Mouse (Mus musculus) C2C12 (cell line): ENCODE measurements around the gene Gmpr.

ENCODE experiments used
- CTCF ChIP-seq: IDR thresholded peaks from one replicate; pipeline ENCODE4 v1.5.1; 2011; ENCODE audit not compliant: control insufficient read depth, insufficient read depth, insufficient read length
- FOSL1 ChIP-seq: IDR thresholded peaks from one replicate; pipeline ENCODE4 v1.8.0; 2011; ENCODE audit warnings: mild to moderate bottlenecking, low read length; ENCODE audit not compliant: poor library complexity, insufficient read depth, severe bottlenecking
- MAX ChIP-seq: IDR thresholded peaks from one replicate; pipeline ENCODE4 v1.6.1; 2011; ENCODE audit warnings: mild to moderate bottlenecking, control low read depth
- MYOD1 ChIP-seq: IDR thresholded peaks from one replicate; pipeline ENCODE4 v1.6.1; 2011; ENCODE audit warnings: low read depth; ENCODE audit not compliant: control insufficient read depth, insufficient read length
- MYOG ChIP-seq: IDR thresholded peaks from one replicate; pipeline ENCODE4 v1.6.1; 2011; ENCODE audit not compliant: control insufficient read depth, insufficient read length; ENCODE audit errors: extremely low read depth
- USF1 ChIP-seq: IDR thresholded peaks from one replicate; pipeline ENCODE4 v1.6.1; 2011; ENCODE audit warnings: low read depth, mild to moderate bottlenecking, control low read depth, moderate library complexity

- TF ChIP-seq CTCF = no peak
- no peak for TF ChIP-seq MAX
- no peak for TF ChIP-seq MYOD1
- TF ChIP-seq USF1 = no peak
- TF ChIP-seq MYOG = no peak
- TF ChIP-seq FOSL1 = no peak
Measured at GRCm38 (mm10) chr13:45483215-45483614, 24.0 kb upstream of the Gmpr start.
